Mouse (Mus musculus) spleen, adult 12 weeks (tissue): Measurements from ENCODE around the gene Tmem186.

Experiments used
- DNase-seq: peaks from one replicate; pipeline ENCODE4 v3.0.0; 2022; ENCODE audit warnings: low spot score

Tmem186 gene

DNA sequence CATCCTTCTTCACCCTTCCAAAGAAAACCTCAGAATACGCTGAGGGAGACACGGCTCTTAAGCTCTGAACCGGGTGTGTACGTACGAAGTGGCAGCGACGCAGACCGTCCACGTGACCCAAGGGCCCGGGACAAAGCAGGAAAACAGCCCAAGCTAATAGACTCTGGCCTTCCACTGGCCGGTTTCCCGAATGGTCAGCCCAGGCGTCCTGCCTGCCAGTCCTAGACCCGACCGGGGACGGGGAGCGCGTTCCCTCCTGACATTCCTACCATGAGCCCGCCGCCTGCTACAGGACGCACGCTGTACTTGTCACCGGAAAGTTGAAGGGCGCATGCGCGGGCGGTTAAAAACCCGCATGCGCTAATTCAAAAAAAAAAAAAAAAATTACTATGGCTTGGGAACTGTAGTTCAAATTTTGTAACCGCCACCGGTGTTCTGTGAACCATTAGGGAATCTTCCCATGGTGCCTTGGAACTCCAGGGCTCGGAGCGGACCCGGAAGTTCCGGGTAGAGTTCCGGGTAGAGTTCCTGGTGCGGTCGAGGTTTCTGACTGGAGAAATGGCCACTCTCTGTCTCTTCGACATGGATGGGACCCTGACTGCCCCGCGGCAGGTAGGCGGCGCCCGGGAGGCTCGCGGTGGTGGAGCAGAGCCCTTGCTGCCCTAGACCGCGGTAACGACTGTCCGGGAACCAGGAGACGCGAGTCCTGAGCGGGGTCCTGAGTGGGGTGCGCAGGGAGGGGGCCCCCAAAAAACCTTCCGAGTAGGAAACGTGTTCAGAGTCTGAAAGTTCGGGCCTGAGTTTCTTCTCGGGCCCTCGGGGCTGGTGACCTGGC, at the start of gene Tmem186, which contains the start of gene Pmm2:
Gene Tmem186, minus strand, starts transcription at position 496 of the 835 bp plus-strand sequence.
Gene Pmm2, plus strand, starts transcription at position 458 of the 835 bp plus-strand sequence.
- DNase-seq, result peak; percentile 83

GRCm38 (mm10) chr16:8686871-8687535, 49.5 kb upstream of the Tmem186 start:
- DNase-seq, result peak; percentile 76

- DNase-seq, result peak; percentile 75
These were observed 48.8 kb upstream of the Tmem186 start for GRCm38 (mm10) chr16:8686121-8686870.

GRCm38 (mm10) chr16:8685087-8685486, 47.6 kb upstream of the Tmem186 start:
- DNase-seq, result no peak

GRCm38 (mm10) chr16:8680470-8680869, 43.0 kb upstream of the Tmem186 start, which contains the start of gene Gm5767:
Gene Gm5767 (plus strand): TSS chr16:8680770.
- DNase-seq, result no peak

GRCm38 (mm10) chr16:8679780-8680179, 42.3 kb upstream of the Tmem186 start:
- DNase-seq, result no peak

GRCm38 (mm10) chr16:8678676-8679075, 41.2 kb upstream of the Tmem186 start:
- DNase-seq, result peak; percentile 63

- peak; percentile 65 for DNase-seq
These were observed 40.5 kb upstream of the Tmem186 start for GRCm38 (mm10) chr16:8678035-8678434.

- DNase-seq, result peak; percentile 60
These were observed 39.3 kb upstream of the Tmem186 start for GRCm38 (mm10) chr16:8676800-8677199.

GRCm38 (mm10) chr16:8676228-8676627, 38.7 kb upstream of the Tmem186 start:
- DNase-seq, result peak; percentile 47

DNA sequence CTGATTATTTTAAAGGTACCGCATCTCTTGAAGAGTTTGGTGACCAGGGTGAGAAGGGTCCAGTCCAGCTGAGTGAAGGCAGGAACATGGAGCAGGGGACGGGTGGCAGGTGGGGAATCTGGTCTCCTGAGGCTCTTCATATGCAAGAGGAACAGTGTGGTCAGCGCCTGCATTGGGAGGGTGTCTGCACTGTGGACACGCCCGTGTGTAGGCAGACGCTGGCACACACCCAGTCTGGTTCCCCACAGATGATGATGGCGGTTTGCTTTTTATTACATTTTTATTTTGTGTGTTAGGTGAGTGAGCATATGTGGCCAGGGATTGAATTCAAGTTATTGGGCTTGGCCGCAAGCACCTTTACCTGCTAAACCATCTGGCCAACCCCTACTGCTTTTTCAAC, 38.0 kb upstream of the Tmem186 start:
- DNase-seq, result peak; percentile 58

- DNase-seq, result peak; percentile 65
These were observed 36.7 kb upstream of the Tmem186 start for GRCm38 (mm10) chr16:8674165-8674564.

DNA sequence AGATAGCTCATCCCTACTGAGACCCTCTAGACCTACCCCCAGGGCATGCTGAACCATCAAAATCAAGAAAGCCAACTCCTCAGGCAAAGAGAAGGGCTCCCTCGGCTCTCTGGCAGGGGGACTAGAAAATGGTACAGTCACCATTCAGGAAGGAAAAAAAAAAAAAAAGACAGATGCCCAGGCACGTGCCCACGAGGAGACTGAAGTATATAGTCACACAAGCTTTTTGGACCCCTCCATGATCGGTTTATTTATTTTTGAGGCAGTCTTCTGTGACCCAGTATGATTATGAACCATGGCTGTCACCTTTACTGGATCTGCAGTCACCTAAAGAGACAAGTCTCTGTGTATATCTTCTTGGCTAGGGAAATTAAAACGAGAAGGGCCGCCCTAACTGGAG, 35.8 kb upstream of the Tmem186 start:
- no peak for DNase-seq

DNA sequence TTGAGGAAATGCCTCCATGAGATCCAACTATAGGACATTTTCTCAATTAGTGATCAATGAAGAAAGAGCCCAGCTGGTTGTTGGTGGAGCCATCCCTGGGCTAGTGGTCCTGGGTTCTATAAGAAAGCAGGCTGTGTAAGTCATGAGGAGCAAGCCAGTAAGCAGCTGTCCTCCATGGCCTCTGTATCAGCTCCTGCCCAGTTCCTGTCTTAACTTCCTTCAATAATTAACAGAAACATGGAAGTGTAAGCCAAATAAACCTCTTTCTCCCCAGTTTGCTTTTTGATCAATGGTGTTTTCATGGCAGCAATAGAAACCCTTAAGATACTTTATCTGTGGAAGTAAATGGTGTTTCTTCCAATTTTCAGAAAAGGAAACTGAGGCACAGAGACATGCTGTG, 35.3 kb upstream of the Tmem186 start:
- DNase-seq, result no peak

DNA sequence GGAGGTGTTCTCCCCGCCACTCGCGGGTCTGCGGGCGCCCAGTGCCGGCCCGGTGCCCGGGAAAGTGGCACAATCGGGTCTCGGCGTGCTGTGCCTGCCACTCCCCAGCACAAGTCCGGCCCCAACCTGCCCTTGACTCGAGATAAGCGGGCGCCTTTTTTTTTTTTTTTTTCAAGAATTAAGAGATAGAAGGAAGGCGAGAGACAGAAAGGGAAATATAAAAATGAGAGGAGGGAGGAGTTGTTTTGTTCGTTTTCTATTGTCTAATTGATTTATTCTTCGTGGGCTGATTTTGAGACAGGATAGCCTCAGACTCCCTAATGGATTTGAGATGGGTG, 34.8 kb upstream of the Tmem186 start:
- DNase-seq, result no peak

GRCm38 (mm10) chr16:8671551-8672349, 34.2 kb upstream of the Tmem186 start, which contains the start of gene Carhsp1:
Gene Carhsp1 (minus strand): TSS chr16:8672155.
- peak; percentile 96 for DNase-seq

- no peak for DNase-seq
These were observed 32.8 kb upstream of the Tmem186 start for GRCm38 (mm10) chr16:8670041-8671035.

DNA sequence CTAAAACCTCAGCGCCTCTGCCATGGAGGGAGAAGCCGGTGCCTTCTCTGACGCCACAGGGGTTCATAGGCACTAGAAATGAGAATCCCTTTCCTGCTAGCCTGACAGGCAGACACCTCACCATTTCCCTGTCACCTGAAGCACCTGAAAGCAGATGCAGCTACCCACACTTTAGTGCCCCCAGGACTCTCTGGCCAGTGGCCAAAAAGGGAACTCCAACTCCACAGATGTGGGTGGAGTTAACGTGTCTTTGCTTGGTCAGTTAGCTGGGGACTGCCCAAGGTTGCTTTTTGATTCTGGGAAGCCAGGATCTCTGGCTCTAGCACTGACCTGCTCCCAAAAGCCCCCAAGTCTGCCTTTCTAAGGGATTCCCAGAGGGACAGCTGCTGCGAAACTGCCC, 31.9 kb upstream of the Tmem186 start:
- no peak for DNase-seq

DNA sequence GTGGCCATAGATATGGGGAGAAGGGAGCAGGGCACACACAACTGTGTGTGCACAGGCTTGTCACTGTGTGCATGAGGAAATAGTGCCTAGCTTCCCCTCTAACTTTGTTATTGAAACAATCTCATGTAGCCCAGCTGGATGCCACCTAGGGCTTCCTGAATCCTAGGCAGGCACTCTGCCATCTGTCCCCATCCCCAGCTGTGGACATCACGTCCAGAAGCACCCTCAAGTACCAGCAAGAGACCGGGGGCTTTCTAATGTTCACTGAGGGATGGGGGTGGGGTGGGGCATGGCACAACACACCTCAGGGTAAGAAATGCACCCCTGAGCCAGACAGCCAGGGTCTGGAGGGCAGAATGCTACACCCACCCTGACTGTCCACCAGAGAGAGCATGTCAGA, 30.9 kb upstream of the Tmem186 start:
- no peak for DNase-seq

DNA sequence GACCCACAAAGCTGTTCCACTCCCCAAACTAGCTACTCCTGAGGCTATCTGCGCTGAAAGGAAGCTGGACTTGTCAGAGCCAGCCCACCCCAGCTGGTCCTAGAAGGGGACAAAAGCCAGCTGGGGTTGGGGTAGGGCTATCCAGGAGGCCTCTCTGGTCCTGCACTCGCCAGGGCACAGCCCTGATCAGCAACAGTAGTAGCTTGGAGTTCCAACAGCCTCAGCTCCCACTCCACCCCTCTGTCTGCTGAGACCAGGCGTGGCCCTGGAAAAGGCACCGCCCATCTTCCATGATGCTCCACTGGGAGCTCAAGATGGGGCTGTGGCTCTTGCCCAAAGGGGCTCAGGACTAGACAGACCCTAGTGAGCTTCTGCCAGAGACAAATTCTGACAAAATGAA, 30.3 kb upstream of the Tmem186 start:
- DNase-seq, result no peak
